Mouse (Mus musculus): ENCODE measurements around the gene Pigq.

DNA sequence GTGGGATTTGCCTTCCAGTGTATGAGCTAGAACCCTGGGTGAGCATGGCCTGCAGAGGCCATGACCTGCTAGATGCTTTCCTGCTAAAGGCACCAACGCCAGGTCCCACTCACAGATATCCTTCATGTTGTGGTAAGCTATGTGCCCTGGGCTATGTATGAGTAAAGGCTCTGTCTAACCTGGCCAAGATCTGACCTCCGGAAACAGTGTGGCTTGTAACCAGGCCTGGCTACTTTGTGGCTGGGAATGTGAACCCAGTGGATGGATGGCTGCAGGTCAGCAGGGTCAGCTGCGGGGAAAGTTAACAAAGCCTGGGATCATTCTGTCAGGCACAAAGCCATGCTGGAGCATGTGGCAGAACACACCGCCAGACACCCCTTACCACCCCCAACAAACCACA lies 63.0 kb downstream of the Pigq start:
- TF ChIP-seq CTCF (conservative IDR thresholded peaks at IDR 0.05; ENCODE audit: insufficient read depth, insufficient read length, low read depth, low read length) (no peak), POLR2A (IDR thresholded peaks at IDR 0.05; ENCODE audit: low read depth, low read length) (no peak)

Measured in kidney, adult 2 months (tissue).